Mouse (Mus musculus) bone marrow, adult 2 months (tissue): ENCODE measurements around the gene Smok2a.
"Not testable (repeated sequence)": the region's sequence is repeated elsewhere in the genome, so short reads cannot be mapped to it uniquely, and the experiment has no call there.

Experiments
- CTCF ChIP-seq: fragments of 200-500 bp; IDR thresholded peaks from 2 replicates; pipeline ENCODE4 v1.5.1; 2011; ENCODE audit warnings: low read length, control low read depth; ENCODE audit not compliant: control insufficient read depth, insufficient read depth
- POLR2A ChIP-seq: fragments of 200-500 bp; IDR thresholded peaks from 2 replicates; pipeline ENCODE4 v1.6.1; 2011; ENCODE audit warnings: low read depth, mild to moderate bottlenecking, control low read depth, low read length, borderline replicate concordance; ENCODE audit not compliant: control insufficient read depth

DNA sequence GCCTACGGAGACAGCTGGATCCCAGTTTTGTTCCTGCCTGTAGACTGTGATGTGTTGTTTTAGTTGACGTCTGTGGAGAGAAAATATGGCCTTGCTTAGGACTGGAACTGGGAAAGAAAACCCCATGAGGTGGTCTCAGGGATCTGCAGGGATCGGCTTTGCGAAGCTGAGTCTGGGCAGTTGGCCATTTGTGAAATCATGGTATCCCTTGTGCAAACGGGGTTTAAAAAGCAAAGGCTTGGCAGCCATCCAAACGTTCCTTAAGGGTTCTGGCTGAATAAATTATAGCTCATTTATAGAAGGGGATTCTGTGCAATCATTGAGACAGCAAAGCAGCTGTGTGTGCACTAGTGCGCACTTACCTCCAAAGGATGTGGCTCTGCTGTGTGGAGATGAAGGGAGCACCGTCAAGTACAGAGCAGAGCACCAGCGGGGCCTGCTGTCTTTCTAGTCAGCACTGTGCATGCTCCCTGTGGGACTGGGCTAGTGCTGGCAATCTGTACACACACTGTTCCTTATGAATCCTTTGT, 21.0 kb upstream of the Smok2a start:
- TF ChIP-seq POLR2A, CTCF: not testable (repeated sequence)
